Mouse (Mus musculus) kidney, postnatal 25 days (tissue): Measurements from ENCODE around the gene 2410137M14Rik.
"Not testable (repeated sequence)": the region's sequence is repeated elsewhere in the genome, so short reads cannot be mapped to it uniquely, and the experiment has no call there.

ENCODE experiments used
- DNase-seq, 2 experiments: peaks; one replicate each; pipeline ENCODE4 v3.0.0; 2021; ENCODE audit warnings: mixed read lengths in 2 of 2

2410137M14Rik gene

DNA sequence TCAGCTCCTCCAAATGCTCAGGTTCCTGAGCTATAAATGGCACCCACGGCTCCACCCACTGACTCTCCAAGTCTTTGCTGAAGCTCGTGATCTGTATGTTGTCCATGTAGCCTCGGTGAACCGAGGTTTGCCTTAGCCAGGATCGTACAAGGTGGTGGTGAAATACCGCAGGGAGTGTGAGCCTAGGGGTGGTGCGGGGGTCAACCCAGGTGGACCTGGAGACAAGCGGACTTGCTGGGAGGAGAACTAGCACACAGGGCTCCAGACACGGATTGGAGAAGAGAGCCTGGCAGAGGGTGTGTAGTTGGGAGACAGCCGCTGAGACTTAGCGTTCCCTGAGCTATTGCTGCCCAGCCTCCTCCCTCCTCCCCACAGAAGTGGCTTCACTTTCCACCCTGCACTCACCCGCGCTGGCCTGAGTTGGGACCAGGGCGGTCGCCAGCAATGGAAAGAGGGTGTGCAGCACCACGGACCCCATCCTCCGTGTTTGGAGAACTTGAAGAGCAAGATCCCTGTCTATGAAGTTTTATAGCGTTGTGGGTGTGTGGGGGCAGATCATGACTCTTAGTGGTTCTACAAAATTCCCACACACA, at the start of gene 2410137M14Rik:
Gene 2410137M14Rik, minus strand, starts transcription at position 17 of the 593 bp plus-strand sequence.
- DNase-seq, result no peak

DNA sequence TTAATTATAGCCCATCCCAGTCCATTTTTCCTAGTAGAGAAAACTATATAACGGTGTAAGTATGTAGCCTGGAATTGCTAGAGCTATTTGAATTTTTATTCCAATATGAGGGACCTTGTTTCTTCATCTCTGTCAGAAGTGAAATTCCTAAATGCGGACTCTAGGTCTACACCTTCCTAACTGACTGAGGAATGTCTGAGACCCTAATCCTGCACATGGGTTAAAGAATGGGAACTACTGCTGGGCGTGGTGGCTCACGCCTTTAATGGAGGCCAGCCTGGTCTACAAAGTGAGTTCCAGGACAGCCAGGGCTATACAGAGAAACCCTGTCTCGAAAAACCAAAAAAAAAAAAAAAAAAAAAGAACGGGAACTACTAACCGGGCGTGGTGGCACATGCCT, 48.1 kb upstream of the 2410137M14Rik start:
- no peak for DNase-seq

DNA sequence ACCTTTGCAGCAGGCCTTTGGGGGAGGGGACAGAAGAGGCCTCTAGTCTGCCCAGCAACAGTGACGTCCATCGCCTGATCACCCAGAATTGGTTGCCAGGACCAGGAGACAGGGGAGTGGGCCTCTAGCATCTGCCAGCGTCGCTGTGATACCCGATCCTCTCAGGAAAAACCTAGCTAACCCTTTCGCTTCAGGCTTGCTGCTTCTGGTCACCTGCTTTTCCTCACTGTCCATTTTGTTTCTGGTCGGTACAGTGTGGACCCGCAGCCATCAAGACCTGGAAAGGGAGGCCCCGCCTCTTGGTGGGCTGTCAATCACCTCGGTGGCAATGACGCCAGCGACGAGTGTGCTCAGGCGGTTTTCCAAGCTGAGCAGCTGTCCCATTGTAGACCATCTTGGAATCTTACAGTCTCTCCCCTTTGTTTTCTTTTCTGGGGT, 47.7 kb upstream of the 2410137M14Rik start:
- DNase-seq, result peak; percentile 91 to 93

GRCm38 (mm10) chr17:37028212-37028611, 47.2 kb upstream of the 2410137M14Rik start:
- no peak for DNase-seq

DNA sequence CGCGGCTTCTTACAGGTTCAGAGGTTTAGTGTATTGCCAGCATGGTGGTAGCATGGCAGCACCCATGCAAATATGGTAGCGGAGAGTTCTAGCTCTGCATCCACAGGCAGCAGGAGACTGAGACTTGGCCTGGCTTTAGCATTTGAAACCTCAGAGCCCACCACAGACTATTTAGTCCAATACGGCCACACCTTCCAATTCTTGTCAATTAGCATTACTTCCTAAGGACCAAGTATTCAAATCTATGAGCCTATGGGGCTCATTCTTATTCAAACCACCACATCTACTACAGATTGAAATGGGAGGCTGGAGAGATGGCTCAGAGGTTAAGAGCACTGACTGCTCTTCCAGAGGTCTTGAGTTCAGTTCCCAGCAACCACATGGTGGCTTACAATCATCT, 46.4 kb upstream of the 2410137M14Rik start:
- DNase-seq, result no peak

DNA sequence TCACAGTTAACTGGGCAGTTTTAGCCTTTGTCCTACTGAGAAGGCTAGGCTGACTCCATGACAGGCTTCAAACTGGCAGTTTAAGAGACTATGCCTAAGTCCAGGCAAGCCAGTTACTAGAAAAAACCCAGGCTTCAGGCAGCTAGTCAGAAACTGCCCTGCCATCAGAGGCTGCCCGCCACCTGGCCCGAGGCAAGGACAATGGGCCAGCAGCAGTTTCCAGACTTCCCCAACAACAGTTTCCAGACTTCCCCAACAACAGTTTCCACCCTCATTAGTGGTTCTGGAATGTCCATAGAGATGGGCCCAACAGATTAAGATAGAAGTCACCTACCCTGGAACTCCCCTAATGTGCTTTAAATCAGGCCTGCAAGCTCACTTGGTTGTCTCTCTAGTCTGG, 45.4 kb upstream of the 2410137M14Rik start:
- no peak for DNase-seq

- DNase-seq, result no peak
These were observed 41.9 kb upstream of the 2410137M14Rik start, which contains the start of gene Mog for GRCm38 (mm10) chr17:37022628-37023576. Mog (minus strand) TSS chr17:37023398.

- DNase-seq, result not testable (repeated sequence)
These were observed 38.2 kb upstream of the 2410137M14Rik start for GRCm38 (mm10) chr17:37019242-37019641.

- DNase-seq, result no peak
These were observed 37.3 kb upstream of the 2410137M14Rik start for GRCm38 (mm10) chr17:37018328-37018727.

- no peak for DNase-seq
These were observed 35.3 kb upstream of the 2410137M14Rik start for GRCm38 (mm10) chr17:37016333-37016732.

DNA sequence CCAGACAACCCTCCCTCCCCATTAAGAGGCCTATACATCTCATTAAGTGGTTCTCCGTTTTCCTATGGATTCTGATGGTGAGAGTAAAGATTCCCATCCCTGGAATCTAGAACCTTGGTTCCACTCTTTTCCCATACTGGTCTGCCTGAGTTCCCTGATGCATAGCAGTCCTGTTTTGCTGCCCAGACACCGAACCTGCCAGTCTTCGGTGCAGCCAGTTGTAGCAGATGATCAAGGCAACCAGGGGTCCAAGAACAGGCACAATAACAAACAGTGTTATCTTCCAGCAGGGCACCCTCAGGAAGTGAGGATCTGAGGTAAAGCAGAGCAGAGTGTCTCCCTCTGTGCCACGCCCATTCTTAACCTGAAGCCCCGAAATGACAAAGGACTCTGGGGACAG, 31.1 kb upstream of the 2410137M14Rik start:
- no peak for DNase-seq

DNA sequence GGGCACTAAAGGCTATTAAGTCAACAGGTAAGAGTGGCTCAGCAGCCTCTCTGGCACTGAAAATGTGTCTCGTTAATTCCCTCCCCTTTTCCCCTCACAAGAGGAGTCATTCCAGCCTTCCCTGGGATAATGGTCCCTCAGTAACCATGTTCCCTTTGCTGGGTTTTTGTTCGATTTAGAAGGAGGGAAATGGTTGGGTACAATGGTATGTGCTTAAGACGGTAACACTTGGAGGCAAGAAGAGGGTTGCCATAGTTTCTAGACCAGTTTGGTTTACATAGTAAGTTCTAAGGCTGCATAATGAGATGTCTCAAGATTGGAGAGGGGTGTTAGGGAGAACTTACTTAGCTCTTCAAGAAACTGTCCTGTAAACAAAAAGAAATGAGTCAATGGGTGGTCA, 30.7 kb upstream of the 2410137M14Rik start:
- DNase-seq, result no peak

- no peak for DNase-seq
These were observed 28.5 kb upstream of the 2410137M14Rik start for GRCm38 (mm10) chr17:37009460-37010042.

GRCm38 (mm10) chr17:37008161-37008560, 27.1 kb upstream of the 2410137M14Rik start:
- no peak for DNase-seq

GRCm38 (mm10) chr17:37003366-37003765, 22.3 kb upstream of the 2410137M14Rik start:
- DNase-seq, result no peak

GRCm38 (mm10) chr17:37002364-37003330, 21.6 kb upstream of the 2410137M14Rik start:
- DNase-seq, result peak; percentile 73

DNA sequence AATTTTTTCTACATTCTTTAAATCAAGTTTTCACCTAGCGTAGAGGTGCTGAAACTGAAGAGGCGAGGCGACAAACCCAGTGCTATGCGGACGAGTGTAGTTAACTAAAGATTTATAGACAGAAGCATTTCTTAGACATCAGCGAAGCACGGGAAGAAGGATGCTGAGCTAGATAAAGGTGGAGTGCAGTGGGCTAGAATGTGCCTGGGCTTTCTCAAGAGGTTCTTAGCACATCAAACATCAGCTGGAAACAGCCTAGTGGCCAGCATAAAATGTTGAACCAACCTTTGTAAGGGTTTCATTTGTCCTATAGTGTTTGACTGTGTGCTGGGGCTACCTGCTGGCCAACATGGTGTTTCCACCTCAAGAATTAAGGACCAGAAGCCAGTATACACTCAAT, 19.8 kb upstream of the 2410137M14Rik start, which contains the start of gene Zfp57:
Gene Zfp57, plus strand, starts transcription at position 301 of the 400 bp plus-strand sequence.
- no peak for DNase-seq

DNA sequence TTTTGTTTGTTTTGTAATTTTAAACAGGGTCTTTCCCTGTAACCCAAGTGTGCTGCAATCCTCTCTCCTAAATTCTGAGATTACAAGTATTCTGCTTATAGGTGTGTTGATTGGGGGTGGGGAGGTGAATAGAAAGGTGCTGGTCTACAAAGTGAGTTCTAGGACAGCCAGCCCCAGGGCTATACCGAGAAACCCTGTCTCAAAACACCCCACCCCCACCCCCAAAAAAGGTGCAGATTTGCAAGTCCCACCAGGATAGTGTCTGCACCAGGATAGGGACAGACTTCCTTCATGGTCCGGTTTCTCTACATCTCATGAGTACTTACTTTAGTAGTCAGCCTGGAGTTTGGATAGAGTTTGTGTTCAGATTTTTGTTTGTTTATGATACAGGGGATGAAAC, 17.4 kb upstream of the 2410137M14Rik start:
- no peak for DNase-seq

DNA sequence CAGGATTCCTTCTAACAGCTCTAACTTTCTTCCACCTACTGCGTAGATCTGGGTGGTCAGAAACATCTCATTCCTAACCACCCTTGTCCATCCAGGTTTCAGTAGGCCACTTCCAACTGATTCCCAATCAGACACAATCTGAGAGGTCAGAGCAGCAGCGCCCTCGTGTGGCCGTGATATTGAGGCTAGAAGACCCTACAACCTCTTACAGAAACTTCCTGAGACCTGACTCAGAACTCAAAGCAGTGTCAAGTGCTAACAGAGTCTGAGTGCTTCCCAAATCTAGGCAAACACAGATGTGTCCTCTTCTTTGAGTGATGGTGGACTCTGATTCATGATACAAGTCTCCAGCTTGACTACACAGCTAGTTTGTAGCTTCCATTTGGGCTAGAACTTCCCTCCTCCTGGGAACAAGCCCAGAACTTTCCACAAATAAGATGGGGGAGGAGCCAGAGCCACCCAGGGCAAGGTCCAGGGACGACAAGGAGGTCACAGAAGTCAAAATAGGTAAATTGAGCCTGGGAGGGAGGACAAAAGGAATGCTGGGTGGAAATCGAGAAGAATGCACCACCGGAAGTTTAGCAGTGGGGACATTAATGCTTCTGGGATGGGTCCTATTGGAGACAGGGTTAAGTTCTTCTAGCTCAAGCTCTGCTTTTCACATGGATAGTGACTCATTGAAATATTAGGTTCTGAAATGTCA, 16.1 kb upstream of the 2410137M14Rik start:
- DNase-seq, result peak; percentile 77 to 94

- DNase-seq, result no peak
These were observed 14.4 kb upstream of the 2410137M14Rik start for GRCm38 (mm10) chr17:36995448-36995847.

GRCm38 (mm10) chr17:36994528-36994927, 13.5 kb upstream of the 2410137M14Rik start:
- DNase-seq, result no peak
